Mouse (Mus musculus): ENCODE measurements around the gene Acot10. TPM values are rescaled to one million over a fixed set of nuclear protein-coding genes. Genes with fewer than 3 reads are reported as not detected.
"Not testable (repeated sequence)": the region's sequence is repeated elsewhere in the genome, so short reads cannot be mapped to it uniquely, and the experiment has no call there.

Acot10 gene
- total RNA-seq (2021), result not detected

- no peak for DNase-seq (ENCODE audit: extremely low spot score in 1 of 2, low spot score in 1 of 2)
Observed at GRCm38 (mm10) chr15:20666650-20667049, at the start of gene Acot10. Gene Acot10, minus strand, starts transcription at chr15:20666750.

GRCm38 (mm10) chr15:20711859-20712258, 45.3 kb upstream of the Acot10 start:
- DNase-seq (ENCODE audit: extremely low spot score in 1 of 2, low spot score in 1 of 2), result no peak

GRCm38 (mm10) chr15:20696229-20696628, 29.7 kb upstream of the Acot10 start:
- no peak for DNase-seq (ENCODE audit: extremely low spot score in 1 of 2, low spot score in 1 of 2)

GRCm38 (mm10) chr15:20684200-20684599, 17.6 kb upstream of the Acot10 start:
- DNase-seq (ENCODE audit: extremely low spot score in 1 of 2, low spot score in 1 of 2), result no peak

GRCm38 (mm10) chr15:20682719-20683118, 16.2 kb upstream of the Acot10 start:
- no peak for DNase-seq (ENCODE audit: extremely low spot score in 1 of 2, low spot score in 1 of 2)

- DNase-seq (ENCODE audit: extremely low spot score in 1 of 2, low spot score in 1 of 2), result not testable (repeated sequence)
Observed at GRCm38 (mm10) chr15:20669507-20669906, 3.0 kb upstream of the Acot10 start.

GRCm38 (mm10) chr15:20667989-20668388, 1.4 kb upstream of the Acot10 start:
- DNase-seq (ENCODE audit: extremely low spot score in 1 of 2, low spot score in 1 of 2), result no peak

- no peak for DNase-seq (ENCODE audit: extremely low spot score in 1 of 2, low spot score in 1 of 2)
Observed at GRCm38 (mm10) chr15:20667350-20667749, 800 bp upstream of the Acot10 start.

GRCm38 (mm10) chr15:20660221-20660620, 6.3 kb downstream of the Acot10 start:
- no peak for DNase-seq (ENCODE audit: extremely low spot score in 1 of 2, low spot score in 1 of 2)

- DNase-seq (ENCODE audit: extremely low spot score in 1 of 2, low spot score in 1 of 2), result no peak
Observed at GRCm38 (mm10) chr15:20642905-20643414, 23.6 kb downstream of the Acot10 start.

- no peak for DNase-seq (ENCODE audit: extremely low spot score in 1 of 2, low spot score in 1 of 2)
Observed at GRCm38 (mm10) chr15:20639155-20639554, 27.4 kb downstream of the Acot10 start.

- no peak for DNase-seq (ENCODE audit: extremely low spot score in 1 of 2, low spot score in 1 of 2)
Observed at GRCm38 (mm10) chr15:20634593-20634992, 32.0 kb downstream of the Acot10 start.

Other genes with a start within 250 kb of the Acot10 start
- gene Cdh12, start 217.5 kb downstream of the Acot10 start, total RNA-seq (2021), result 10 to 100 TPM; 22.8 to 23.2 TPM